Mouse (Mus musculus) thymus, postnatal 0 days (tissue): ENCODE data around the gene Trim80. TPM values are rescaled to one million over a fixed set of nuclear protein-coding genes. Genes with fewer than 3 reads are reported as not detected.
"Not testable (repeated sequence)": the region's sequence is repeated elsewhere in the genome, so short reads cannot be mapped to it uniquely, and the experiment has no call there.

ENCODE experiments used
- DNase-seq: peaks from one replicate; pipeline ENCODE4 v3.0.0-alpha.2; 2015; ENCODE audit warnings: low spot score
- polyA plus RNA-seq: library from polyadenylated mRNA; unstranded; fragments of >200 nt; fragmentation: Nextera tagmentation; extraction: Ambion mirVana; gene quantifications from 2 replicates; pipeline ENCODE4 v1.2.1, GENCODE M21; 2015

The Trim80 gene
- polyA plus RNA-seq, 1 experiment from 2014 or later = 1.1 TPM

DNA sequence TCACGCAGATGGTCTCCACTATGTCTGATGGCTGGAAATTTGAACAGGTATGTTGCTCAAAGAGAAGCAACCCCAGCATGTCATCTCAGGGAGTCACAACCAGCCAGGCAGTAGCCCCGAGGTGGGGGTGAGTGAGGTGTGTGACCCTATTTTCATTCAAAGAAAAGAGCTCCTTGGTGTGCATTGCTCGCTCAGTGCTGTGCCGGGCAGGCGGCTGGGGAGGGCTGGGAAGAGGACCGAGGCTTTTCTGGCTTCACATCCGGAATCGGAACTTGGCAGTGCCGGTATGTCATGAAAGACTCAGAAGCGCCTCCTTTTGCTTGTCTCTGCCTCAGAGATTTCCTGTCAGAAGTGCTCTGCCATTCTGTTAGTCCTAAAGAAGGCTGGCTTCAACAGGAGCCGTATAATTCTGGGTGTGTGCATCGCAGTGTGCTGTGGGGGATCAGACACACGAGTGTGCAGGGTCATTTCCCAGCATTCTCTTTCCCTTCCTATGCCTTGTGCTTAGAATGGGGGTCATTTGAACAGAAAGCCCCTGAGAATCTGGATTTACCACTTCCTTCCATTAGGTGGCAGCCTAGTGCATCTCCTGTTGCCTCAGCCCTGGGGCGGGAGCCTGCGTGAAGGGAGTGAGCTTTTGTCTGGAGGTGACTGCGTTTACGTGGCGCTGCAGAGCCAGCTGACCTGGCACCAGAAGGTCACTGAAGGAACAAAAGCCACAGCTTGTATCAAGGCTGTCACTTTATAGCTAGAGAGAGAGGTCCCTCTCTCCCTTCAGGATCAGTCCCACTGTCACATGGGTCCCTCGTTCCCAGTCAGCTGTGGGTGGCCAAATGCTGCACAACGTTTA, 12.6 kb upstream of the Trim80 start:
- DNase-seq = peak; percentile 86

DNA sequence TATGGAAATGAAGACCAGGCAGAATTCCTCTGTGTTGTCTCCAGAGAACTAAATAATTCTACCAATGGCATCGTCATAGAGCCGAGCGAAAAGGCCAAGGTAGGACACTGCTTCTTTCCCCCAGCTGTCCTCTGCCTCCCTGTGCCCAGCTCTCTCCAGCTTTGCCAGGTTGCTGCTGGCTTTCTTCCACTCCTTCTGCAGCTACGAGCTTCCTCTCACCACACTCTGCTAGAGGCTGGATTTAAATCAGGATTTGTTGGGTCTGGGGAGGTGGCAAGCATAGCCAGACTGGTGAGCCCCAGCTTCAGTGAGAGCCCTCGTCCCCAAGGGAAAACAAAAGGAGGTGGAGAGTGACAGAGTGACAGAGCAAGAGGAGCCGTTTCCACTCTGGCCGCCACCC, 11.0 kb upstream of the Trim80 start:
- DNase-seq = no peak

DNA sequence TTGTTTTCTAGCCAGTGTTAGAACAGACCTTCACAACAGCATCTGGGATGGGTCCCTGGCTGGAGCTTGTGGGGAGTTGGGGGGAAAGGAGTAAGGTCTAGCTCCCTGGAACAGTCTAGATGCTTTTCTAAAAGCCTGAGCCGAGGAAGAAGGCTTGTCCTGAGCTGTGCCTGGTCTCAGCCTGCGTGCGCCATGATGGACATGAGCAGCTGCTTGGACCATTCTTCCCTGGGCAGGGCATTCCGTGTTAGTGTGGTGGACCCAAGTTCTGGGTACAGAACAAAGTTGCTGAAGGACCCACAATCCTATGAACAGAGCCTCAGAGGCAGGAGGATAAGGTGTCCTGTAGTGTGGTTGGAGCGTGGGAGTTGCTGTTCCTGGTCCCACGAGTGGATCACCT, 9.8 kb upstream of the Trim80 start:
- DNase-seq = no peak

DNA sequence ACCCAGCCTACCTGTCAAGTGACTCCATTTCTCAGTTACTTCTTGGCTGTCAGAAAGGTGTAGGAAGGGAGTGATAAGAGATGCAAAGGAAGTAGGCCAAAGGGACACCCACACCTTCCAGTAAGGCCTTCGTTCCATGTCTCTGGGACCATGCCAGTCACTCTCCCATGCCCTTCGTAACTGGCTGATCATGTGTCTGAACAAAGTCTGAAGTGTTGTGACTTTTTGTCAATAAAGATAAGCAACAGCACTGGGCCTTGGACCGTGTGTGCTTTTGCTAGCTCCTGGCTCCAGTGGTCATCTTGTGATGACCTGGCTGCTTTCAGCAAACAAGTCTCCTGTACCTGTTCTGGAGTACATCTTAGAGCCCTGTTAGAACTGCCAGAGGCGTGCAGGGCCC, 7.5 kb upstream of the Trim80 start:
- no peak for DNase-seq

DNA sequence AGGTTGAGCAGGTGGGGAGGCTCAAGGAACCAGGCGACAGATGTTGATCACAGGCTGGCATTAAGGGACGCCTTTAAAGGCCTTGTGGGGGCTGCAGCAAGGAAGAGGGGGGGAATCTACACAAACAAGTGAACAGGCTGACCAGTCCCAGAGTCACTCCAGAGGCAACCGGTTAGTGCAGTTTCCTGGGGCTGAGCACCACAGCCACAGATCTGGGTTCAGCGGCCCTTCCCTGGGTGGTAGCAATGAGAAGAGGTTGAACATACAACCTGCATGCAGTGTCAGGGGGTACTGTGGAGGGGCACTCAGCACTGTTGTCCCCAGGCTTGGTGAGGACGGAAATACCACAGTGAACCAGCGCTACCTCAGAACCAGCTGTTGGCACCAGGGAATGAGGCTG, 7.0 kb upstream of the Trim80 start:
- DNase-seq = no peak

DNA sequence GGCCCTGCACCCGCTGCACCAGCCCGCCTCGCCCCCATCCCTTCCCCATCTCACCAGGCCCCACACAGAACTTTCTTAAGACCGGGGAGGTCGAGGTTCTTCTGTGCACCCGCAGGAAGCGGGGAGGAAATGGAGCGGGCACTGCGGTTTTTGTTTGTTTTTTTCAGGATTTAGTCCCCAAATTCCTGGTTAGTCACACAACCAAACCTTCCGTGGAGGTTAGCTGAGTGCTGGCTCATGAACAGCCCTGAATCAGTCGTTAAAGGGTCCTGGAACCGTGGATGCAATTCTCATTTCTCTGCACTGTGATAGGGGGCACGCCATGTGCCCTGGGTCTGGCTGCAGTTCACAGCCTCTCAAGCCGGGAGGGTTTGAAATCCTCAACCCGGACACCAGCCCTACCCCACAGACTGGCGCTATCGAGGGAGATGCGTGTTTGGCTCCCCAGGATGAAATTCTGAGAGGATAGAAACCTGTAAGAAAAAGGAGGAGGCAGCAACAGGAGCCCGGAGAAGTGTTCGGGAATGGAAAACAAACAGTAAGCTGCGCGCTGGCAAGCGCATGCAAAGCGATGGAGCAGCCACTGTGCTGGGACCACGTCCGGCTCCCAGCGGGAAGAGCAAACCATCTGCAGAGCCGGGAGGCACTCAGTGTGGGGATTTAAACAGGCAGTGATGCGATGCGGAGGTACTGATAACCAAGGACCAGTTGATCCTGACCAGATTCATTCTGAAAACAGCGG, 4.6 kb upstream of the Trim80 start:
- peak; percentile 40 for DNase-seq

DNA sequence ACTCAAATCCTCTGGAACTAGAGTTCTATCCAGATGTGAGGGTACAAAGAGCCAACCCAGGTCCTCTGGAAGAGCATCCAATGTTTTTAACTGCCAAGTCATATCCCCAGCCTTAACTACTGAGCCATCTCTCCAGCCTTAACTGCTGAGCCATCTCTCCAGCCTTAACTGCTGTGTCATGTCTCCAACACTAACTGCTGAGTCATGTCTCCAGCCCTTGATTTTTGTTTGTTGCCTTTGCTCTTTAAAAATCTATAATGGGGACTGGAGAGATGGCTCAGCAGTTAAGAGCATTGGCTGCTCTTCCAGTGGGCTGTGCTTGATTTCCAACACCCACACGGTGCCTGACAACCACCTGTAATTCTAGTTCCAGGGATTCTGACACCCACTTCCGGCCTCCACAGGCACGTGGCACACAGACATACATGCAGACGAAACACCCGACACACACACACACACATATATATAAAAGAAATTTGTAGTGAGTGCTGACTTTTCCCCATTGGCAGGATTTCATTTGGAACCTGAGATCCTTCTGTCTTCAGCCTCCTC, 2.7 kb upstream of the Trim80 start:
- peak; percentile 72 for DNase-seq

DNA sequence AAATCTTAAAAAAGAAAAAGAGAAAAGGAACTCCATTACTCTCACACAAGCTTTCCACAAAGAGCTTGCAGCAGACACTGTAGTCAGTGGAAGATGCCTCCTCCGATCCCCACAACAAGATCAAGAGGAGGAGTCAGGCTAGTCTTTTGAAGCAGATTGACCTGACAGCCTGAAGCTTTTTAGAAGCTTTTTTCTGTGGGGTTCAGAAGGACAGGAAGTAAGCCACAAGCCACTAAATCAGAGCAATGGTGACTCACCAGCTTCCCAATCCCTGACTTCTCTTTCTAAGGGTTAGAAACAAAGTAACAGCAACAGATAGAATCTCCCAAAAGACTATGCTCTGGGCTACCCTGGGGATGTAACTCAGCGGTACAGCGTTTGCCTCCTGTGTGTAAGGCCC, 1.0 kb upstream of the Trim80 start:
- DNase-seq = no peak

DNA sequence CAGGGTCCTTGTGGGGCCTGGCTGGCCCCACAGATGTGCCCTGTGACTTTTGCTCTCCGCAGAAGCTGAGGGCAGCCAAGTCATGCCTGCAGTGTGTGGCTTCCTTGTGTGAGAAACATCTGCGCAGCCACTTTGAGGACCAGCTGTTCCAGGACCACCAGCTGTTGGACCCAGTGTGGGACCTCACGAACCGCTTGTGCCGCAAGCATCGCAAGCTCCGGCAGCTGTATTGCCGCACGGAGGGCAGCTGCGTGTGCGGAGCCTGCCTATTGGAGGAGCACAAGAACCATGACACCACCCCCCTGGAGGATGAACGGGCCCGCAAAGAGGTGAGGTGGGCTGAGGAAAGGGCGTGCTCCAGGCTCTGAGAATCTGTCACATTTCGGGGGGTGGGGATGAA, 1.1 kb downstream of the Trim80 start:
- peak; percentile 82 for DNase-seq

DNA sequence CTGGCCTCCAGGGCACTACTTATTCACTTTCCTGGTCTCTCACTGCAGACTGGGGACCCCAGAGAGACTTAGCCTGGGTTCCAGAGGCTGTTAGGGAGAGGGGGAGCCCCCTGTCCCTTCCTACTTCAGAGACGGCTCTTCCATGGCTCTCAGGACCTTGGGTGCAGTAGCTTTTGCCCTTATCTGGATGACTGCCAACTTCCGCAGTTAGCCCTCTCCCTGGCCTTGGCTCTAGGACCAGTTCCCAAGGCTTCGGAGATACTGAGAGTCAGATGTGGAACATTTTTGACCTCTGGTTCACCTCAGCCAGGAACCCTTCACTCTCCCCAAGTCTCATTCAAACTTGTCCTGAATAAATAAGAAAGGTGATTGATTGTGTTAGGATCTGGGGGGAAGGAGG, 6.6 kb downstream of the Trim80 start:
- no peak for DNase-seq

DNA sequence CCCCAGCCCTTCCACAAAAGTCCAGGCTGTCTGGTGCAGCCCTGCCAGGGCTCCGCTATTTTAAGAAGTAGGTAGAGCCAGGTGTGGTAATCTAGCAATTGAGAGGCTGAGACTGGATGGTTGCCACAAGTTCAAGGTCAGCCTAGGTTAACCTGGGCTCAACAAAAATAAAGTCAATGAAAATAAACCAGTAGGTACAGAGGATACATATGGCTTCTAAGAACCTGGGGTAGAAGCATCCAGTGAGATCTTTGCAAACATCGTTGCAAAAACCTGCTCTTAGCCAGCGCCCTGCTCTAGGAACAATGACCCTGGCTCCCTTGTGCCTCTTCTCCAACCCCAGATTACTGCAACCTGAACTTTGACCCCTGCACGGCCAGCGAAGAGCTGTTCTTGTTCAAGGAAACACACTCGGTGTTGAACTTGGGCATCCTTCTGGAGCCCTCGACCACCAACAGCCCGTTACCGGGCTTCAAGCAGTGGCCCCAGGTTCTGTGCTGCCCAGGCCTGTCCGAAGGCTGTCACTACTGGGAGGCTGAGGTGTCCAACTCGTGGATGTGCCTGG, 7.1 kb downstream of the Trim80 start:
- no peak for DNase-seq

DNA sequence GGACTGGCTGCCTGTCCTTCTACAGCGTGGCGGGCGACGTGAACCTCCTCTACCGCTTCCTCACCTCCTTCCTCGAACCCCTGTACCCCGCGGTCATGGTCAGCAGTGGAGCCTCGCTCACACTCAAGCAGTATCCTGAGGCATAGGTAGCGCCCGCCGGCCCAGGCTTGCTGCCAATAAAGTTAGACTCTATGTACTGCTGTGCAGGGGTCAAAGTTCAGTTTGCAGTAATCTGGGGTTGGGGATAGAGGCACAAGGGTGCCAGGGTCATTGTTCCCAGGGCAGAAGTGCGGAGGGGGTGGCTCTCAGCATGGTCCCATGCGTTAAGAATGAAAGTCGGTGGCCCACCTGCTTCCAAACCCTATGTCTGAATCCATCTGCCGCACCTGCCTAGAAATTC, 7.7 kb downstream of the Trim80 start:
- DNase-seq = no peak

DNA sequence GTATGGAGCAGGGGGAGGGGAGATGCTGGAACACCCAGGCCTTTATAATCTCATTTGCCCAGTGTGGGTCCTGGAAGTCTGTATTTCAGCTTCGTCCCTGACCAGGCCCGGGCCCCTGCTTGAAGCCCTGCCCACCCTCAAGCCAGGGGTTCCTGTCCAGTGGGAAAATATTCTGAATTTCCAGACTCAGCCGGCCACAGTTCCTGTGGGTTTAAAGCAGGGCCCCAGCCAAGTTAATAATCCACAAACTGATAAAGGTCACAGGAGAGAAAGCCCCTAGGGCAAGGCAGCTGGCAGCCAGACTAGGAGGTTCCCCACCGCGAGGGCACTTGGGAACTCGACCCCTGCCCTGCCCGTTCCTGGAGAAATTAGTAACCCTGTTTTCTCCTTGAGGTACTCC, 8.7 kb downstream of the Trim80 start:
- DNase-seq = no peak

DNA sequence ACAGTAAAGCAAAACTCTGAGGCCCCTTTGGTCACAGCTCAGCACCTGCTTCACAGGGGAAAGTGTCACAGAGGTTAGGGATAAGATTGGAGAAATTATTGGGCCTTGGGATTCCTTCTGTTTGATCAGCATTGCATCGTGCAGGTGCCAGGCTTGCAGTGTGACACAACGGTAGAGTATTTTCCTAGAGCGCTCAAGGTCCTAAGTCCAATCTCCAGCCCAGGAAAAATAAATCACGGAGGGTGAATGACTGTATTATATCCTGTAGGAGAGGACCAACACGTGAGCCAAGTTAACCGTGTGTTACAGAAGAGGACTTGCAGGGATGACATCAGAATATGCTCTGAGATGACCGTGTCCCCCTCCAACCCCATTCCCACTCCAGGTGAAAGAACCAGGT, 9.8 kb downstream of the Trim80 start:
- DNase-seq = no peak

DNA sequence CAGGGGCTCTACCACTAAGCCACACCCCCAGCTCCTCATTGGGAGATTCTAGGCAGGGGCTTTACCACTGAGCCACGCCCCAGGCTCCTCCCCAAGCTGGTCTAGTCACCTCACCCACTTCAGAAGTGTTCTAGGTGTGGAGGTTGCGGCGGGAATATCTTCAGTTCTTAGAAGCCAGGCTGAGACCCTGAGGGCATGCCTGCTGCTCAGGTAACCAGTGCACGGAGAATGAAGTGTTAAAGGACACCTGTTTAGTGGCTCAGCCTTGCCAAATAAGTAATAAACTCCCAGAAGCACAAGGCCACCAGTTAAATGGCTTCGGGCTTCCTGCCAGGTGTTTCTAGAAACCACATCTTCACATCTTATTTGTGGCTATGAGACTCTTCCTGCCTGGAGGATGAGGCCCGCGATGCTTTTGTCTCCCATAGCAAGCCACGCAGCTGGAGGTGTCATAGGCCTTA, 11.5 kb downstream of the Trim80 start:
- DNase-seq = peak; percentile 97

DNA sequence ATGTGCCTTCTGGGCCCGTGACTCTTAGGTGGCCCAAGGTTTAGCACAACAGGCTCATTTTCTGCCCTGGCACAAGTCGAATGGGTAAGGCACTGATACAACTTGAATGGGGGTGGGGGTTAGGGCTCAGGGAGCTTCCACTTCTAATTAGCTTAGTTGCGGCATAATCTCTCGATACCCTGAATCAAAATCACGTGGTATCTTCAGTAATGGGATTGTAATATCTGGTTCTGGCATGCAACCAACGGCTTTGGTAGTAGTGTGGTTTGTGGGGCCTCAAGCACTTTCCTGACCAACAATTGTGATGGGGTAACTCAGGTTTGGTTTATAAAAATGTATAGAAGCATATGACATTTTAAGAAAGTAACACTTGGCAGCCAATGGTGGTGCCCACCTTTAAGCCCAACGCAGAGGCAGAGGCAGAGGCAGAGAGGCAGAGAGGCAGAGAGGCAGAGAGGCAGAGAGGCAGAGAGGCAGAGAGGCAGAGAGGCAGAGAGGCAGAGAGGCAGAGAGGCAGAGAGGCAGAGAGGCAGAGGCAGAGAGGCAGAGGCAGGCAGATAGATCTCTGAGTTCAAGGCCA, 12.0 kb downstream of the Trim80 start:
- DNase-seq = no peak

DNA sequence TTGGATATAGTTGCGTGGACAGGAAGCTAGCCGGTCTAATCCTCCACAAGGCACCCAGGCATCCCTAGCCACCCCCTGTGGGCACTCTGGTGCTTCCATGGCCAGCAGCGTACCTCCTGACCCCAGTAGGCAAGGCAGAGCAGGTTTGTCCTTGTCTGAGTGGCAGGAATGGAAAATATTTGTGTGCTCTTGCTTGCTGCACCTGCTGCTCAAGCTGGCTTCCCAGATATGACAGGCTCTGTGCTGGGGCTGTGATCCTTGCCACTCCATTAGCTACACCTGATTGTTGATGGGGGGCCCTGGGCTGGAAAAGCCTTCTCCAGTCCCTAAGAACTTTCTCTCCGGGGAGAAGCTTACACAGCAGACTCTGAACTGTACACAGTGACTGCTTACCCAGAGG, 13.0 kb downstream of the Trim80 start:
- DNase-seq = peak; percentile 54

DNA sequence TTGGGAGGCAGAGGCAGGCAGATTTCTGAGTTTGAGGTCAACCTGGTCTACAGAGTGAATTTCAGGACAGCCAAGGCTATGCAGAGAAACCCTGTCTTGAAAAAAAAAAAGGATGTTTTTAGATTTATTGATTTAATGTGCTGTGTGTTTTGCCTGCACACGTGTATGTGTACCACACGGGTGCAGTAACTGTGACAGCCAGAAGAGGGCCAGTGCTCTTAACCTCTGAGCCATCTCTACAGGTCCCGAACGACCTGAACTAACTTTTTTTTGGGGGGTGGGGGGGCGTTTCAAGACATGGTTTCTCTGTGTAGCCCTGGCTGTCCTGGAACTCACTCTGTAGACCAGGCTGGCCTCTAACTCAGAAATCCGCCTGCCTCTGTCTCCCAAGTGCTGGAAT, 14.5 kb downstream of the Trim80 start:
- DNase-seq = not testable (repeated sequence)

DNA sequence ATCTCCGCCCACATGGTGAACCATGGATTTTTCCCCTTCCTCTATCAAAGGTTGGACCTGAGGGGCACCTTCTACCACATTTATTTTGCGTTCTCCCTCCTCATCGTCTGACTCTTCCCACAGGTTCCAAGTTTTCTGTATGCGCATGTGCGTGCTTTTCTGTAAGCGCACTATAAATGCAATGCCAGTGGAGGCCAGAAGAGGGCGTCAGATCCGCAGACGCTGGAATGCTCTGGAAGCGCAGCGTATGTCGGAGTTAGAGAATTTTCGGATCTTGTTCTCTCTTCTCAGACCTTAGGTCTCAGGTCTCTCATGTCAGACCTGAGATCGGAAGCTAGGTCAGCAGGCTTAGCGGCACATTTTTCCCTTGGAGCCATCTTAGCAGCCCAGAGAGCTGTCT, 15.3 kb downstream of the Trim80 start:
- DNase-seq = no peak

DNA sequence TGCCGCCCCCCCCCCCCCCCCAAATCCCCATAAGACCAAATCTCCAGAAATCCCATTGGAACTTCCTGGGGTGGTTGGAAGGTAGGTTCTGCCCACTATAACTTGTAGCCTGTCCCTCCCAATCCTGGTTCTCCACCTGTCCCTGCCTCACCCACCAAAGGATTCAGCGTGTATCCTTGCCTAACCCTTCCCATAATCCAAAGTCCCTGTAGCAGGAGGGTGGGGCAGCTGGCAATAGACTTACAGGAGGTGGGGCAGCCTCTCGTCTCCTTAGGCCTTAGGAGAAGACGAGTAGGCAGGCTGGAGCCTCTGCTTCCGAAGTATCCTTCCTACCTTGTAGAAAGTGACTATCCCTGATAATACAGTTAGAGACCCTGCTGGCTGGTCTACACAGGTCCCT, 15.8 kb downstream of the Trim80 start:
- DNase-seq = no peak

DNA sequence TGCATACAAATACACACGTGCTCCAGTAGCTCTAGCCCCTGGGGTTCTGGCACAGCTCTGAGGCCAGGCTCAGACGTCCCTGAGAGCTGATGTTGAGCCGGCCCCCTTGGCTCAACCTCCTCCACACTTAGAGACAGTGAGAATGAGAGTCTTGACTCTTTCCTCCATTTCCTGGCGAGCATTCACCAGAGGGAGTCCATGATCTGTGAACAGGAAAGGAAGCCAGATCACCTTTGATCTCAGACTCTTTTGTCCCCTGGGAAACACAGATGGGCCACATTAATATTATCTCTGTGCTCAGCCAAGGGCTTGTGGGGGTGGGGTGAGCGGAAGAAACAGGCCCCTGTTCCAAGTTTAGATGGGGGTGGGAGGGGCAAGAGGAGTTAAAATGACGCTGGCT, 17.1 kb downstream of the Trim80 start:
- no peak for DNase-seq

DNA sequence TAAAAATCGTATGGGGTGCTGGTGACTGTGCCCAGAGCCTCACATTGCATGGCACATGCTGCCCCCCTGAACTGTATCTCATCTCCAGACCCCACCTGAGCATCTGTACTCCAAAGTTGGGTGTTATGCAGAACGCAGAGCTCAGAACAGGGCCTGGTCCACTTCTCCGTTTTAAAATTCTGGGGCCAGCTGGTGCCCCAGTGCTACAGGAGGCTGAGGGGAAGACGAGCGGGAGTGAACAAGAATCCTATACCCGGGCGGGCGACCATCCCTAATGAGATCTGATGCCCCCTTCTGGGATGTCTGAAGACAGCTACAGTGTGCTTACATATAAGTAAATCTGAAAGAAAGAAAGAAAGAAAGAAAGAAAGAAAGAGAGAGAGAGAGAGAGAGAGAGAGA, 20.6 kb downstream of the Trim80 start:
- no peak for DNase-seq
